18 mouse cellular contexts compared by ENCODE assay signal in the genomic region with DNA sequence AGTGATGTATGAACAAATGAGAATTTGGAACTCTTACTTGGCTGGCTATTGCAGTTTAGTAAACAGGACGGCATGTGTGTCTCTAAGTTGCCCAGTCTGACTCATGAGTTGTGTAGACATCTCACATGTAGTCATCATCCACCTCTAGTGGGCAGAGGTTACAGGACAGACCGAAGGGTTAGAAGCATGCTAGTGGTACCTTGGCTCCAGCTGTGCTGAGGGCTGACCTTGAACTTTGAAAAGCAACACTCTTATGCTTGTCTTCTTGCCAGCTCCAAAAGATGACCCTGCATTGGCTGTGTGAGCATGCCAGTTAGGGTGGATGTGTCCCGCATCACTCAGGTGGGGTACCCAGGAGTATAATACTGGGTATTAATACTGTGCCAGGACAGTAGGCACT.
A peak's percentile ranks its signal among the peaks of the same experiment; 100 is the strongest.
DNase-seq lines count a peak whose midpoint lies in the region; ATAC-seq lines count a peak whose summit lies in the region.
"Had no signal": no experiment of that assay in that cellular context is flagged by ENCODE, and none has a peak within 500 bp of the region (broad histone marks: within the 10 kb centered on the region; RNA-seq: fewer than 3 reads in every experiment).

No protein-coding gene starts in this region.

- DNase-seq in adrenal gland, postnatal 10 days = peak; percentile 22
- no peak for DNase-seq in adrenal gland, postnatal 25 days
- DNase-seq in 3T3-L1 (ENCODE audit: low read depth, low spot score) (peak; percentile 52), NIH3T3 (ENCODE audit: low read depth) (peak; percentile 39)
- no peak for DNase-seq in layer of hippocampus, adult 9-11 months
- DNase-seq: B cell, adult 2 months; cerebellum, adult 11-12 months; cerebellum, adult 9-10 months; cerebellum, postnatal 25 days; gastrocnemius, postnatal 36 days; heart, adult 18-20 months; heart, postnatal 10 days; heart, postnatal 4 days had no signal

- peak; percentile 17 to 18; a peak in 2 of 4 replicates for ATAC-seq in hematopoietic stem cell, adult 5-6 weeks (replicated peaks in 1 of 2; ENCODE audit: insufficient read depth in 1 of 2, low FRiP score in 2 of 2, low TSS enrichment in 1 of 2, low read depth in 1 of 2, poor library complexity in 2 of 2, severe bottlenecking in 2 of 2)
- ATAC-seq: activated CD4-positive, CD25-positive, alpha-beta regulatory T cell, adult 4 months; CD4-positive, CD25-positive, alpha-beta regulatory T cell, adult 4 months; forebrain, embryonic 15.5 days; intestine, embryonic 16.5 days had no signal

Comparison
In these comparisons a context has a peak if more than half of its experiments do, and no peak if none do; other contexts are left out.
1. DNase-seq: peak in adrenal gland, postnatal 10 days (single experiment), 3T3-L1 (single experiment) and NIH3T3 (single experiment); none in adrenal gland, postnatal 25 days (single experiment) and layer of hippocampus, adult 9-11 months (single experiment).